Mouse (Mus musculus) inflammation-experienced regulatory T-cells, adult 6 months (primary cell): ENCODE results near the gene Ikzf3. TPM values are rescaled to one million over a fixed set of nuclear protein-coding genes. Genes with fewer than 3 reads are reported as not detected.
A peak's percentile ranks its signal among the peaks of the same experiment; 100 is the strongest.

Source experiments
- ATAC-seq: one replicate; pipeline ENCODE4 v1.8.0; 2017
- polyA plus RNA-seq, 3 experiments: library from polyadenylated mRNA; unstranded; fragments of 100-300 nt; shearing (Covaris generic); gene quantifications; one replicate each; pipeline ENCODE4 v1.2.1; 2017

Ikzf3 gene
- 100 to 1,000 TPM in 1 of 3 experiments, 10 to 100 TPM in 2; 75.8 to 102 (median 78.8) TPM for polyA plus RNA-seq

DNA sequence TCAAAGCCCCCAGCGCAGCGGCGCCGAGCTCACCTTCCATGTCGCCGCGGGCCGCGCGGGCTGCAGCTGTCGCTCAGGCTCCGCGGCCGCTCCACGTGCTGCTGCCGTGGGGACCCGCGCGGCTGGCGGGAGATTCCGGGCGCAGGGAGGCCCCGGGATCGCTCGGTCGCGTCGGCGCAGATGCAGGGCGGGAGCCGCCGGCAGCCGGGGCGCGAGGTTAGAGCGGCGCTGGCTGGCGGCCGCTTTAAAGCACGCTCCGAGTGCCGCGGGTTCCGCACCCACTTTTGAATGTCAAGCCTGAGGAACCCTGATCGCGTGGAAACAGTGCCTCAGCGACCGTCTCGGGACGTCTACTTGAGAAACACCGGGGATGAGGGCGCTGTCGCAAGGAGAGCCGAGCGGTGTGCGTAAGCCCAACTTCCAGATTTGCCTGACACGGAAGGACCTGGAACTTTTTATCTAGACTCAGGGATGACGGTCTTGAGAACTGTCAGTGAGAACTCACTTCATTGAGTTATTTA is at the start of gene Ikzf3:
Gene Ikzf3, minus strand, starts transcription at position 321 of the 521 bp plus-strand sequence.
- ATAC-seq = peak; percentile 8

DNA sequence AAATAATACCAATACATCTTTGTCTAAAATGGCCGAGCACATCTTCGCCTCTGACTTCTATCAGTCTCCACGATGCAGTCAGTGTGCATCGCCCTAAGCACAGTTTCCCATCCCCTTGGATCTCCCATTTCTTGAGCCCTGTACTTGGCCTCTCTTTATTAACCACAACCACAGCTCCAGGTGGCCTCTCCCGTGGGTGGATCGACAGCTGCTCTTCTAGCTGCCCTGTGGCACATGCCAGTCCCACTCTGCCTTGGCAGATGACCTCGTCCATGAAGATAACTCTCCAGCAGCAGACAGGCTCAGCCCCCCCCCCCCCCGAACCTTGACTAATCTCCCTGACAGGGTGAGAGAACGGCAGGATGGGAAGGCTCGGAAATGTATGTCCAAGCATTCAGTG is 49.6 kb upstream of the Ikzf3 start:
- ATAC-seq = no peak

DNA sequence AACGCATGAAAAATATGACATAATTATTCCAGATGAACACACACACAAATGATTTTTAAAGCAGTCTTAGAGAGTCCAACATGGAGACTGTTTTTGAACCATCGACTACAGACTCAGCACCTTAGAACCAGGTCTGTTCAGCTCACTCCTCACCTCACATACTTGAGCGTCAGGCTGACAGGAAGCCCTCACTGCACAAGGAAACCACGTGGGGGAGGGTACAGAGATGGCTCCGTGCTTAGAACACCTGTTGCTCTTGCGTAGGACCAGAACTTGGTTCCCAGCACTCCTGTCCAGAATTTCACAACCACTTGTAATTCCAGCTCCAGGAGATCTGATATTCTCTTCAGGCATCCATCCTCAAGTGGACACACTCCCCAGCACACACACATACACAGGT is 49.2 kb upstream of the Ikzf3 start:
- peak; percentile 44 for ATAC-seq

DNA sequence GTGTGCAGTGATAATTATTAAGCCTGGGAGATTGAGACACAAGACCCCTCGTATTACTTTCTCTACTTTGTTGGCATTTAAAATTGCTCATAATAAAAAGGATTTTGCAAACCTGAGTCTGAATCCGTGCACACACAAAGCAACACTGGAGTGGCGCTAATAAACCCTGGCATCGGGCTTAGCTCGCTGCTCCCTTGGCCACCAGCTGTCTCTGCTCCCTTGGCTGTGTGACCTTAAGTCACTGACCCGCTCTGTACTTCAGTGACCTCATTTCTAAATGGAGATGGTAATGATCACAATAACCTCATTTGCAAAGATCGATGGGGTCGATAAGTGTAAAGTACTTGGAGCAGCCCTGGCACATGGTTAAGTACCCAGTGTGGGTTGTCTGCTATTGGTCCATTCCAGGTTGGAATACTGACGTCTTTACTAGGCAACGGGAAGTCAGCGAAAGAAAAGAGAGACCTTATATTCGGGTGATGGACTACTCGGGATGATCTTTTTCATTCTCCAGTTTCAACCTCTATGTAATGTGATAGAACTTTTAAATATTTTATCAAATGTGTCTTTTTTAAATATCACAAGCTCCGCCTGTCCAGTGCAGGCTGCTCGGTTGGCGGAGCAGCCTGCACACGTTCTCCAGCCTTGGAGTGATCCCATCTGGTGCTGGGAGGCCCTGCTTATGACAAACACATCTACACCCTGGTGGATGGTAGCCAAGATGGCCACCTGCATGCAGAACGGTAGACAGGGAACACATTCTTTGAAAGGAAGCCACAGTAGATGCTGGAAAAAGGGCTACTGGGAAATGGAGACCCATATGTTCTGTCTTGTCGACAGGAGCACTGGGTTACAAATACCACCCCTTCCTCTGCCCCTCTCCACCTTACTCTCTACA is 45.0 kb upstream of the Ikzf3 start:
- no peak for ATAC-seq

DNA sequence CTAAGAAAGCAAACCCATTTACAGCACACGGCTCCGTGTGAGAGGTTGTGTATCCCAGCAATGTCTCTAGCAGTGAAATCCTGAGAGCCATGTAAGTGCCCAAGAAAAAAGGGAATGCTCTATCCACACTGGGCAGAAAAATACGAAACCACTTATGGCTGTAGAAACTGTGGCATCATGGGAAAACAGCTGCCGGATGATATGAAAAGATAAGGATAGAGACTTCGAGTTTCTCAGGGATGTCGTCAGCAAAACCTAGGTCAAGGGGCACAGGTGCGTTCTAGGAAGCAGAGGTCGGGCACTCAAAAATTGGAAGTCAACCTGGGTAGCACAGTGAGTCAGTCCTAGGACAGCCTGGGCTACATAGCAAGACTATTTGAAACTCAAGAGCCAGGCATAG is 43.5 kb upstream of the Ikzf3 start:
- ATAC-seq = no peak

DNA sequence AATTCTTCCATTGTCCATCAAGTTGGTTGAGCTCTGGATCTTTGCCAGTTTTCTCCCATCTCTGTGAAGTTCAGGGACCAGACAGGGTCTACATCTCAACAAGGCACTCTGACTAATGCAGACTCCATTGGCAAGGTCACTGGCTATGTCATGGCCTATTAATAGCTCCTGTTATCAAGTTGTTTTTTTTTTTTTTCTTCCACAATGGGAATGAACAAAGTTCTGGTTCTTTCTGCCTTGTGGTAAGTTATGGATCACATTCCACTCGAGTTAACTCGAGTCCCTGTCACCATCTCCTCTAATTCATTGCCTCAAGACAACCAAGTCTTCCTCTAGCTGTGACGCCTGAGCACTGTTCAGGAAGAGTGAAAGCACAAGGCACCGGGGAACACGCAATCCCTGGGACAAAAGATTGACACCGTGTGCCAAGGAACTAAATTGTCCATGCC is 43.0 kb upstream of the Ikzf3 start:
- ATAC-seq = no peak

DNA sequence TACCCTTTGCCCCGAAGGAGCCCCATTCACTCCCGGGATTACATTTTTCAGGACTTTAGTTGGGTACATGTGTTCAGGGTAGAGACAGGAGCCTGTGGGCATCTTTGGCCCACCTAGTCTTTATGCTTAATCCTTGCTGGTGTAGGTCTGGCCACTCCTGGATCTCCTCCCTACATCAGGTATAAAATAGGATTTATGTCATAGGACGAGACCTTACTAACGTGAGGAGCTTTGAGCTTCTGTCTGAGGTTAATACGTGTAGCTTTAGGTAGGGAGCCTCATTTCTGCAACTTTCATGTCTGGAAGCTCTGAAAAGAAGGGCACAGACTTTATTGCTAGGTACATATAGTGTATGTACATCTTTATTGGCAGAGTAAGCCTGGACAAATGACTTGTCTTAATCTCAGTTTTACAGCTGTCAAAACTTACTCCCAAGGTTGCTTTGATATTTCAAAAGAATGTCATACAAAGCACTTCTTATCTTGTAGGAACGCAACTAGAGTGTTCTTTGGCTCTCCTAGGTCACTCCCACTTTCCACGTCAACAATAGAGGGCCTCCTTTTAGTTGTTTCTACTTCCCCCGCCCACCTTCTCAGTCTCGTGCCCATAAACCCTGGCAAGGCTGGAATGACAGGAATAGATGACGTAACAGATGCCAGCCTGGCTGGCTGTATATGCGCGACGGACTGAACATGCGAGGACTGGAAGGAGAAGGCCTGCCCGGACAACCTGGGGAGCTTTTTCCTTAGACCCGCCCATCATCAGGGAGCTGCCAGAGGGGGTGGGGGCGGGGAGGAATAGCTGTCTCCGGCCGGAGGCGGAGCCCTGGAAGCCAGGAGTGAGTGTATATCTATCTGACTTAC is 42.1 kb upstream of the Ikzf3 start:
- peak; percentile 38 for ATAC-seq

DNA sequence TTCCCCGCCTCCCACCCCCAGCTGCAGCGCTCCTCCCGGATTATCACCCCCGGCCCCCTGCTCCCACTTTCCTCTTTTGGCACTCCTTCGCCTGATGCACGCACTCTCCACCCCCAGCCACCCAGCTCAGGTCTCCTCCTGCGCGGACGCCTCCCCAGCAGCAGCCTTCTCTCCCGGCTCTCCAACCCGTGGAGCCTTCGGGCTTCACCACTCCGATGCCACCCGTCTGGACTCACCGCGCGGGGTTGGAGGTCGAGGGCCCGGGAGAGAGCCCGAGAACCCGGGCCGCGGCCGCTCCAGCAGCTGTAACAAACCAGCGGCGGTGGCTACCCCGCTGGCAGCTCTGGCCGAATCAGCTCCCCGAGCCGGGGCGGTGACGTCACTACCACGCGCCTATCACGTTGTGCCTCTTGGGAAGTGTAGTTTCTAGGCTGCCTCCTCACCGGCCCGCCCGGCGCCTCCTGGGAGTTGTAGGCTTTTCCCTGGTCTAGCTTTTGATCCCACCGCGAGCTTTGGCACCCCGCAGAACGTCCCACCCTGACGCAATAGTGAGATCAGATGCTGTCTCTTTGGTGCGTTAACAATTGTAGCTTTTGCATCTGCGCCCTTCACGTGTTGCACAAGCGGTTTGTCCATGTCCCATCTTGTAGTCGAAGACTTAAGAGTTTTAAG is 41.2 kb upstream of the Ikzf3 start, which contains the start of gene Ormdl3:
Gene Ormdl3, minus strand, starts transcription at position 477 of the 672 bp plus-strand sequence.
- peak; percentile 95 for ATAC-seq

DNA sequence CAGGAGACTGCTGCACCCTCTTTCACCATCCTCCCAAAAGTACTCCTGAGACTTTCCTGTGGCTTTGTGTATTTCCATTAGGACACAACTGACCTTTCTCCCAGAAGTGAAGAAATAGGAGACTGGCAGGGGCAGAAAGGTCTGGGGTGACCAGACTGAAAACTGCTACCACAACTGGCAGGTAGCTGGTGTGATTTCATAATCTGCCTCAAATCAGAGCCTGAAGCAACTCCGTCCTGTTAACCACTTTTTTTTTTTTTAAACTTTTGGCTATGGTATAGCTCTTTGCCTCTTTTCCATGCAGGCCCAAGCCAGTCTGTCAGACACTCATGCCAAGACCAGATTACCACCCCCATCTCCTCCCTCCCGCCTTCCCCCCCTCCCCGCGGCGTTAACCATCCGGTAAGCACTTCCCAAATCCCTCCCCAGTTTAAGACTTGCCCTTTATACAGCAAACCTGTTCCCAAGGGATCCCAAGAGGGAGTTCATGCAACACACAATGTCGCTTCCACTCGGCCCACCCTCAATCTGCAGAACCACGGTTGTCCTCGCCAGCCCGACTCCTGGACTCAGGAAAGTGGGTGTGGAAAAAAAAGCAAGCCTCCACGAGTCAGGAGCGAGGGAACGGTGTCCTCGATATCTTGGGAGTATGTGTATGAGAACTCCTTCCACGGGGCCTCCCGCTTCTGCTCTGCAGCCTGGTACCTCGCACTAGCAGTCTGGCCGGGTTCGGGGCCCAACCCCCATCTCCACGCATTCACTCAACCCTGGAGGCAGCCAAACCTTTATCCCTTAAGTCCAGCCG is 40.5 kb upstream of the Ikzf3 start:
- no peak for ATAC-seq

DNA sequence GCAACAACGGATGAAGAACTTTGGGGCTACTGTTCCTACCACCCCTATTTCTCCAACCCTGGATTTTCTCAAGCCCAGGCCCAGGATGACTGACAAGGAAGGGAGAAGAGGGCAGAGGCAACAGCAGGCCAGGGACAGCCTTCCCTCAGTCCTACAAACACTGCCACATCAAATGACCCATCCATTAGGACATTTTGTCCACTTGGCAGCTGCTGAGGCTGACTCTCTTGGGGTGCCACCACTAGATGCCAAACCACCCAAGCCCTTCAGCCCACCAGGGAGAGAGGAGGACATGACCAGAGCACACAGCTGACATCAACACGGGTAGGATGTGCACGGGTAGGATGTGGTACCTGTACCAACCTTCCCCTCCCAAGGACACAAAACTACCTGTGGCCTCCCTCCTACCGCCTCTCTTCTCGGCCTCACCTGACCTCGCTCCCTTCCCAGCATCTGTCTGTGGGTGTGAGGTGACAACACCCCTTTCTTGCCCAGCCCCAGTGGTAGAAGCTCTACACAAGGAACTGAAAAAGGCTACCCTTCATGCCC is 38.9 kb upstream of the Ikzf3 start:
- no peak for ATAC-seq

DNA sequence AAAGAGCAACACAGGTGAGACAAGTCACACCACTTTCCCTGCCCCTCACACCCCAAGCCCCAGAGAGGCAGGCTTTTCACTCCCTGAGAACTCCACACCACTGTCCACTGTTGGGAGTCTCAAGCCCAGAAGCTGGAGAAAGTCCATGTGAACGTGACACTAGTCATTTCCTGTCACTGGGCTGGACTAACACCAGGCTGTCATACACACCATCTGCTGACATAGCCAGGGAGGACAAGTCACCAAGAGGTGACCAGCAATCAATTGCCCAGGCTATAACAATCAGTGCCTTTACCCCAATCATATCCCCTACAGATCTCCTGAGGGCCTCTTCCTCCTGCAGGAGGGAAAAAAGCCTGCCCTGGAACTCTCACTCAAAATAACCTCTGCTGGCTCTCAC is 38.3 kb upstream of the Ikzf3 start:
- no peak for ATAC-seq

DNA sequence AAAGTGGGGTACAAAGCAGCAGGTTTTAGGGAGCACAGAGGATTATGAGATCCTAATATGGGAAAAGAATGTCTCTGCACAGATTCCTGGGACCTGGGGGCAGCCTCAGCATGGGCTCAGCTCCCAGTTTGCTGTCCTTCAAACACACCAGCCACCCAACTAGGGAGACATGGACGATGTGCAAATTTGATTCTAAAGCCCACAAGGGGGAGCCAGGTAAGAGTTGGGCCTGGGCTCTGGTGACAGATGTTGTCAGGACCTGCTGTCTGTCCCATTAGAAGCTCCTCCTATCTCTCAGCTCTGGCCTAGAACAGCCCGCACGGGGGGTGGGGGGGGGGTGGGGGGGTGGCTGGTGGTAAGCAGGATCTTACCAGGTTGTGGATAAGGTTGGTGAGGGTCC is 37.7 kb upstream of the Ikzf3 start:
- ATAC-seq = no peak

DNA sequence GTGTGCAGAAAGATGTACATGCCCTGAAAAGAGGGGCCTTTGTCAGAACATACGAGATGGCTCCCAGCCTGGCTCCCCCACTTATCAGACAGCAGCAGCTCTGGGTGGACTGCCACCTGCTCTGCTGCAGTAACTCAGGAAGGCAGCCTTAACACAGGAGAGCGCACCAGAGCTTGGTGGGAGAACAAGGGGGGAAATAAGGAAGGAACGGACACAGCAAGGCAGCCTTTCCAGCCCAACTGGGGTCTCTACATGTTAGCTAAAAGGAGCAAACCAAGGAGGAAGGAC is 37.4 kb upstream of the Ikzf3 start:
- no peak for ATAC-seq

DNA sequence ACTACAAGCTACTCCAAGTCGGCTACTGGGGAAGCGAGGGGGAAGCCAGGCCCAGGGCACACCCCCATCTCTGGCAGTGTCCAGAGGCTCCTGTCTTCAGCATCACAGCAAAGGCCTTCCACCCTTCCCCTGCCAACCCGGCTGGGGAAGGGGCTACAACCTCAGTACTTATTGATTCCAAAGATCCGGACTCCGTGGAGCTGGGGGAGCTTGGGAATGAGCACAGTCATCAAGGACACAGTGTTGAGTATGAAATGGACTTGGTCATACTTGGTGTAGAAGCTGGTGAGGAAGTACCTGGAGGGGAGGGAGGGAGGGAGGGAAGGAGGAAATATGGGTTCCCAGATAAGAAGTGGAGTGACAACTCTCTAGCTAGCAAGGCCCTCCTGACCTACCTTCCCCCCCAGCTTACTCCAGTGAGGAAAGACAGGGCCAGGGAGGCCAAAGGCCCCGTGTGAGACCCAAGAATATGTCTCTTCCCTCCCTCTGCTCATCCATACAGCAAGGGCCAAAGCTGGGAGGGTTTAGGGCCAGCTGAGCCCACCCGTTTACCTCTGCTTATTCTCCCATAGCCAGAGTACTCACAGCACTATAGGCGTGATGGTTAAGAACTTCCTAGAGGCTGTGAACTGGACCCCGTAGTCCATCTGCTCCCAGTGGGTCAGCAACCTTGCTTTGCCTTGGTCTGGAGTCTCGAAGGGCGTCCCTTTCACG is 36.9 kb upstream of the Ikzf3 start:
- no peak for ATAC-seq

DNA sequence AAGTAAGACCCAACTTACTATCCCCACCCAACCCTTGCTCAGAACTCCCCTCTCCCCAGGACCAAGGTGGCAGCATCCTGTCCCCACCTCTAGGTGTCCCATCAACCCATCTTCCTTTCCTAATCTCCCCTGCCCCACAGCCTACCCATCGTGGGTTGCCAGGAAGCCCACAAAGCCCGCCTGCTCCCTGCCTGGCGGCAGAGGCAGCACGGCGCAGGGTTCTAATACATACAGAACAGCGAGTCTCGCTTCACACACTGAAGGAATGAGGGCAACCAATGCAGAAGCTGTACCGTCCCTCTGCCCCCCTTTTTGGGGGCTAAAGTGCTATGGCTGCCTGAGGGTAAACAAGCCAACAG is 36.2 kb upstream of the Ikzf3 start:
- ATAC-seq = no peak

DNA sequence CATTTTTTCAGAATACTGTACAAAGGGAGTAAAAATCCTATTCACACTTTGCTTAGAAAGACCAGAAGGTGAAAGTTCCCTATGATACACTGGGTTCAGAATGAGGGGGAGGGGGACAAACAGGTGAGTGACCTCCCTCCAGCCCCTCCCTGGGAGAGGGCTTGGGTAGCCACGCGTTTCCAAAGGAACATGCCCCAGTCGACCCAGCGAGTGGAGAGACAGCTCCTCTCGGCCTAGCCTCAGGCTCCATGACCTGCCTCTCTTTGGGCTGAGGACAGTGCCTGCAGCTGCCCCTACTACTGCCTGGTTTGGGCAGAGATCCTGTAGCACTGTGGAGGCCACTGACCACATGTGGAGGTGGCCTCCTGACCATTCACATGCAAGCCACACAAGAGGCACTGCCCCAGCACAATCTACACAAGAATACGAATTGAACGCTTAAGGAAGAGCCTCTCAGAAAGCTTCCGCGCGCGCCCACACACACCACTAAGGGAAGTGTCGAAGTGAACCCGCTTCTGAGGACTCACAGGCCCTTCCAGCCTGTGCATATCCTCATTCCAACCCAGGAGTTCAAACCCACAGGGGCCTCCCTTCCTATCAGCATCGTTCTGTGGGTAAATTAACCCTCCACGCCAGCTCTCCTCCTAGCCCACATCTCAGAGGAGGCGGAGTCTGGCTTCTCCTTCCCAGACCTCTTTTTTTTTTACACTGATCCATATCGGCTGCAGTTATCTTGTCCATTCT is 35.6 kb upstream of the Ikzf3 start:
- ATAC-seq = no peak

DNA sequence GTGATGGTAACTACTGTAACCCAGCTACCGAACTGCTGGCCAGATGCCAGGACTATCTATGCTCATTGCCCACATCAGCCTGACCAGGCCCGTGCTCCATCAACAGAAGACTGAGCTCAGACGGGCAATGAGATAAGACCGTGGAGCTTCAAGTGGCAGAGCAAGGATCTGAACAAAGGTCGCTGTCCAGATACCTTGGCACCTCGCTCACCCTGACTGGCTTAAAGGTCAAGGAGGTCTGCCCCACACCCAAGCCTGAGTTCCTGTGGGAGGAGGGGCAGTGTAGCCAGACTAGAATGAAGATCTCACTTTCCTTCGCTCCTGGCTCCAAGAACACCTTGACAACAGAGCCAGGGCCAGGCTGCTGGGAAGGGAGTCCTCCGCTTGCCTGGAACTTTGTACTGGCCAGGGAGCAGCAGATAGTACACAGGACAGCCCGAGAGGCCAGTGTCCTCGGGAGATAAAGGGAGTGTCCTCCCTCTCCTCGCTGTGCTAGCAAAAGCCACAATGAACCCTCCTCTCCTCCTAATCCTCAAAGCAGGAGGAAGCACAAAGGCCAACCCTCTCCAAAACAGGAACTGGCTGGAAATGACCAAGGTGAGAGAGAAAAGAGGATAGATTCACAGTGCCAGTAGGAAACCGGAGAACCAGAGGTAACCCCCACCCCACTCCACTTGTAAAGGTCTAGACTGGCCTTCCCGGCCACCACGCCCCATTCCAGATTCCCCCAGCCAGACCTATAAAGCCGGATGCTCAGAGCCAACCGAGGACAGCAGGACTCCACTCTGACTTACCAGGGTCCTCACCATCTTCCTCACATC is 34.7 kb upstream of the Ikzf3 start:
- ATAC-seq = no peak

DNA sequence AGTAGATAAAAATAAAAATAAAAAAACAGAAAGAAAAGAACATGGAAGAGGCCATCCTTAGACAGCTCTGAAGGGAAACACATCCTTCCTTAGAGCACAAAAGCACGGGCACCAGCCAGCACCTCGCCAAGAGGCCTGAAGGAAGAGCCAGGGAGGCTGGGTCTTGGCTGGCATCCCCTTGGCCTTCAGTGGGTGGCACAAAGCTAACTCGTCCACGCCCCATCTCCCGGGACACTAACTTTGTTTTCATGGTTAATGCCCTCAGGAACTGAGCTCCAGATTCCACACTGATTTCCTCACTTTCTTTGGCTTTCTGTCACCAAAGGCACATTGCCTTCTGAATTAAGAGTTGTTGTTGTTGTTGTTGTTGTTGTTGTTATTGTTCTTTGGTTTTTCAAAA is 31.9 kb upstream of the Ikzf3 start:
- ATAC-seq = no peak

DNA sequence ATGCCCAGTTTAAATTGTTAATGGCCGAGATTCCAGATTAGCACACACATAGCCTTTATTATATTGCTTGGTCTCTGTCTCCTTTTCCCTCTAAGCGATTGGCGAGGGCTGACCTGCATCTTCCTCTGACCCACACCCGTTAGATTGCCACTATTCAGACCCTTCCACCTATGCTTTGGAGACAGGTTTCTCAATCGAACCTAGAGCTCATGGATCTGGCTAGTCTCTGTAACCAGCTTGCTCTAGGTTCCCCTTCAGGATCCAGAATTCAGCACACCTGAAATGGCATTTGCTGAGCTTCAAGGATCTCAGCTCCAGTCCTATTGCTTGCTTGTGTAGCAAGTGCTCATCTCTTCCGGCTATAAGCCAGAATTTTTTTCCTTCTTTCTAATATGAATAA is 23.6 kb upstream of the Ikzf3 start:
- no peak for ATAC-seq
